Mouse (Mus musculus) bone marrow, adult 2 months (tissue): ENCODE results near the gene Olfr575.

Source experiments
- CTCF ChIP-seq: fragments of 200-500 bp; IDR thresholded peaks from 2 replicates; pipeline ENCODE4 v1.5.1; 2011; ENCODE audit warnings: low read length, control low read depth; ENCODE audit not compliant: control insufficient read depth, insufficient read depth
- POLR2A ChIP-seq: fragments of 200-500 bp; IDR thresholded peaks from 2 replicates; pipeline ENCODE4 v1.6.1; 2011; ENCODE audit warnings: low read depth, mild to moderate bottlenecking, control low read depth, low read length, borderline replicate concordance; ENCODE audit not compliant: control insufficient read depth

- TF ChIP-seq CTCF = no peak
- TF ChIP-seq POLR2A = no peak
These were observed 3.8 kb upstream of the Olfr575 start, which contains the start of gene Olfr576 for GRCm38 (mm10) chr7:102962360-102962759.
